Comparison of ENCODE assay signal across 8 mouse cellular contexts in the genomic region with DNA sequence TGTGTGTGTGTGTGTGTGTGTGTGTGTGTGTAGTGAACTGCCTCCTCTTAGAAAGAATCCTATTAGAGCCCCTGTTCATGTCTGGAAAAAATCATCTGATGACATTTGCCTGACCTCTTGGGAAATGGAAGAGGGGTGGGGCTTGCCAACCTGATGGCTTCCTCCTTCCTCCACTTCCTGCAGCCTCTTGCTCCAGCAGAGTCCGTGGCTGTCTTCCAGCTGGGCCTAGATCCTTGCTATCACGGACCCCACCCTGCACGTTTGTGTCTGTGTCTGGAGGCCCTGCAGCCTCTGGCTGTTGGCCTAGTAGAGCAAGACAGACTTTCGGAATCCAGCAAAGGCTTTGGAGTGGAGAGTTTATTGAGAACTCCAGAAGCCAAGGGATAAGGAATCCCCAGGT.
DNase-seq lines count a peak whose midpoint lies in the region; ATAC-seq and TF ChIP-seq lines count a peak whose summit lies in the region.

No protein-coding gene starts in this region.

- DNase-seq in urinary bladder, postnatal 25 days (ENCODE audit: low spot score) = peak; percentile 28
- no peak for DNase-seq in urinary bladder, adult 2 months (ENCODE audit: low spot score)
- DNase-seq in limb, embryonic 11.5 days (ENCODE audit: low spot score) = no peak
- DNase-seq in stomach, postnatal 0 days (ENCODE audit: low spot score) = peak; percentile 24
- no peak for DNase-seq in thymus, postnatal 25 days
- no peak for DNase-seq in left cerebral cortex, adult 2 months (ENCODE audit: extremely low spot score in 1 of 2, low spot score in 2 of 2)
- DNase-seq in layer of hippocampus, adult 9-10 months (ENCODE audit: low spot score) = no peak

- H3K27ac ChIP-seq in heart, embryonic 11.5 days (ENCODE audit: low read depth, low read length) = peak overlapping the region; percentile 46
- peak overlapping the region; percentile 56; the same call in 1 of the 2 replicates for H3K27ac ChIP-seq in limb, embryonic 11.5 days (replicated peaks; ENCODE audit: low read depth, low read length)
- peak overlapping the region; percentile 49; the same call in 1 of the 2 replicates for H3K27ac ChIP-seq in stomach, postnatal 0 days (replicated peaks)
- no peak overlapping the region for H3K27ac ChIP-seq in left cerebral cortex, adult 2 months

- ATAC-seq in heart, embryonic 11.5 days (replicated peaks; ENCODE audit: insufficient number of reproducible peaks, low FRiP score, low TSS enrichment) = no peak
- ATAC-seq in limb, embryonic 11.5 days (ENCODE audit: insufficient number of reproducible peaks, low FRiP score, low TSS enrichment, low read depth) = no peak
- ATAC-seq in stomach, postnatal 0 days (ENCODE audit: low FRiP score, low TSS enrichment) = peak; percentile 64; the same call in 1 of the 2 replicates

- 40% methylated on average over 4 of the region's 4 CpGs for WGBS in heart, embryonic 11.5 days (ENCODE audit: insufficient replicate concordance)
- 39% methylated on average over 4 of the region's 4 CpGs for WGBS in limb, embryonic 11.5 days
- 12% methylated on average over 4 of the region's 4 CpGs for WGBS in stomach, postnatal 0 days

- no peak for TF ChIP-seq CTCF in stomach, postnatal 0 days (IDR thresholded peaks at IDR 0.05; ENCODE audit: low read depth)
- TF ChIP-seq CTCF in left cerebral cortex, adult 2 months (IDR thresholded peaks at IDR 0.05) = no peak

- H3K27me3 ChIP-seq in heart, embryonic 11.5 days (ENCODE audit: control insufficient read depth, insufficient read depth, low read length) = no peaks in the 10 kb centered on the region
- no peaks in the 10 kb centered on the region for H3K27me3 ChIP-seq in limb, embryonic 11.5 days (ENCODE audit: control insufficient read depth, insufficient read depth, low read length)
- no peaks in the 10 kb centered on the region for H3K27me3 ChIP-seq in stomach, postnatal 0 days (ENCODE audit: control insufficient read depth, insufficient read depth, low read length)

- no peak overlapping the region for H3K4me3 ChIP-seq in heart, embryonic 11.5 days (ENCODE audit: low read depth, low read length)
- H3K4me3 ChIP-seq in limb, embryonic 11.5 days (ENCODE audit: low read depth, low read length) = no peak overlapping the region
- H3K4me3 ChIP-seq in stomach, postnatal 0 days (ENCODE audit: low read depth, low read length) = no peak overlapping the region
- no peak overlapping the region for H3K4me3 ChIP-seq in left cerebral cortex, adult 2 months

- intact Hi-C loops in left cerebral cortex, adult 2 months (cut with DNase I) = no loop called here

- H3K36me3 ChIP-seq in heart, embryonic 11.5 days (ENCODE audit: control insufficient read depth, insufficient read depth, low read length) = no peaks in the 10 kb centered on the region
- H3K36me3 ChIP-seq in limb, embryonic 11.5 days (ENCODE audit: control insufficient read depth, insufficient read depth, low read length) = no peaks in the 10 kb centered on the region
- no peaks in the 10 kb centered on the region for H3K36me3 ChIP-seq in stomach, postnatal 0 days (ENCODE audit: control insufficient read depth, insufficient read depth, low read length)

- H3K9ac ChIP-seq in heart, embryonic 11.5 days (ENCODE audit: low read depth, low read length) = no peak overlapping the region
- H3K9ac ChIP-seq in limb, embryonic 11.5 days (ENCODE audit: low read length) = no peak overlapping the region
- H3K9ac ChIP-seq in stomach, postnatal 0 days (ENCODE audit: low read length) = no peak overlapping the region

- no peaks in the 10 kb centered on the region for H3K9me3 ChIP-seq in heart, embryonic 11.5 days (replicated peaks; ENCODE audit: control insufficient read depth, low read length)
- no peaks in the 10 kb centered on the region for H3K9me3 ChIP-seq in limb, embryonic 11.5 days (ENCODE audit: control insufficient read depth, low read length)
- no peaks in the 10 kb centered on the region for H3K9me3 ChIP-seq in stomach, postnatal 0 days (ENCODE audit: control insufficient read depth, low read length)

- H3K4me1 ChIP-seq in heart, embryonic 11.5 days (ENCODE audit: control insufficient read depth, insufficient read depth, low read length) = peaks cover 13% of the 10 kb centered on the region
- peaks cover 19% of the 10 kb centered on the region for H3K4me1 ChIP-seq in limb, embryonic 11.5 days (ENCODE audit: control insufficient read depth, insufficient read depth, low read length)
- H3K4me1 ChIP-seq in stomach, postnatal 0 days (replicated peaks; ENCODE audit: control insufficient read depth, insufficient read depth) = peaks cover 7% of the 10 kb centered on the region

- no peak overlapping the region for H3K4me2 ChIP-seq in heart, embryonic 11.5 days
- H3K4me2 ChIP-seq in limb, embryonic 11.5 days (ENCODE audit: low read depth, severe bottlenecking) = no peak overlapping the region
- H3K4me2 ChIP-seq in stomach, postnatal 0 days (replicated peaks; ENCODE audit: low read depth) = no peak overlapping the region

- no peak for TF ChIP-seq EP300 in stomach, postnatal 0 days (optimal IDR thresholded peaks at IDR 0.05)

Comparison
In these comparisons a context has a peak if more than half of its experiments do, and no peak if none do; other contexts are left out.
1. DNase-seq: peak in urinary bladder, postnatal 25 days (single experiment) and stomach, postnatal 0 days (single experiment); none in urinary bladder, adult 2 months (single experiment), limb, embryonic 11.5 days (single experiment), thymus, postnatal 25 days (single experiment), left cerebral cortex, adult 2 months (0 of 2) and layer of hippocampus, adult 9-10 months (single experiment).